Mouse (Mus musculus) cerebellum, adult 2 months (tissue): ENCODE measurements at regions not wholly inside any gene's neighbourhood (a gene's known extent, or its start where the extent isn't known, plus 50 kb on each side); places are given as distances from the start of the nearest gene placed in this dataset.

Experiments used
- DNase-seq, 2 experiments: peaks; one replicate each; pipeline ENCODE4 v3.0.0; 2021
- H3K27ac ChIP-seq: fragments of 200-500 bp; 2 replicates; pipeline ENCODE4 v1.5.1; 2012; ENCODE audit warnings: low read length, control low read depth, inconsistent platforms; ENCODE audit not compliant: insufficient read depth
- H3K27me3 ChIP-seq: fragments of 200-500 bp; 2 replicates; pipeline ENCODE4 v1.6.1; 2012; ENCODE audit warnings: inconsistent platforms, mild to moderate bottlenecking, low read length, moderate library complexity; ENCODE audit not compliant: control insufficient read depth, insufficient read depth
- H3K4me1 ChIP-seq: fragments of 200-500 bp; 2 replicates; pipeline ENCODE4 v1.6.1; 2011; ENCODE audit warnings: low read length; ENCODE audit not compliant: control insufficient read depth, insufficient read depth
- H3K4me3 ChIP-seq: fragments of 200-500 bp; replicated peaks from 2 replicates; pipeline ENCODE3; 2011; ENCODE audit warnings: mild to moderate bottlenecking, low read depth, low read length, control low read depth; ENCODE audit not compliant: insufficient read depth
- CTCF ChIP-seq: fragments of 200-500 bp; IDR thresholded peaks from 2 replicates; pipeline ENCODE4 v1.5.1; 2011; ENCODE audit warnings: low read depth, mild to moderate bottlenecking, control low read depth, low read length, moderate library complexity, borderline replicate concordance; ENCODE audit not compliant: insufficient read depth
- POLR2A ChIP-seq: fragments of 200-500 bp; IDR thresholded peaks from 2 replicates; pipeline ENCODE4 v1.6.1; 2011; ENCODE audit warnings: low read length, control low read depth, borderline replicate concordance; ENCODE audit not compliant: insufficient read depth
- WGBS: fragments of 180-500 bp; shearing (Covaris S2); methylation state at CpG from one replicate; pipeline ENCODE4 v1.1.7; 2018; 5-methylcytosine and 5-hydroxymethylcytosine counted together

DNA sequence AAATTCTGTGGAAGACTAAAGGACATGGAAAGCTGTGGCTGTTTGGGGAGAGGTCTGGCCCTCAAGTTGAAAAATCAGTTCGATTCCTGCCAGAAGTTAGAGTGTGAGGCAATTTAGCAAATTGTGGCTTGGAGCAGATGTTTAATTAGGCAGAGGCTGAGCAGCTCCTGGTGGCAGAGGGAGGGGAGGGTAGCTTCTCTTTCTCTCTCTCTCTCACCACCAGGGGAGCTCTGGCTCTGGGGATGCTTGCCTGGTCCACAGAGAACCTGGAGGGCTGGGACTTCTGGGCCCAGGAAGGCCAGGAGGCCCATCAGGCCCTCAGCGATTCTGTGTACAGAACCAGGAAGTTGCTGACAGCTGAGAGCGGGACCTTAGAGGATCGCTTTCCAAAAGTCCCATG, 151.5 kb upstream of the Rbfox1 start:
- TF ChIP-seq CTCF (no peak), POLR2A (no peak)
- WGBS: 82% methylated on average over 4 of the region's 4 CpGs
- Histone ChIP-seq H3K27ac (no peak overlapping the region), H3K27me3 (no peaks in the 10 kb centered on the region), H3K4me1 (no peaks in the 10 kb centered on the region), H3K4me3 (no peak overlapping the region)
- no peak for DNase-seq

DNA sequence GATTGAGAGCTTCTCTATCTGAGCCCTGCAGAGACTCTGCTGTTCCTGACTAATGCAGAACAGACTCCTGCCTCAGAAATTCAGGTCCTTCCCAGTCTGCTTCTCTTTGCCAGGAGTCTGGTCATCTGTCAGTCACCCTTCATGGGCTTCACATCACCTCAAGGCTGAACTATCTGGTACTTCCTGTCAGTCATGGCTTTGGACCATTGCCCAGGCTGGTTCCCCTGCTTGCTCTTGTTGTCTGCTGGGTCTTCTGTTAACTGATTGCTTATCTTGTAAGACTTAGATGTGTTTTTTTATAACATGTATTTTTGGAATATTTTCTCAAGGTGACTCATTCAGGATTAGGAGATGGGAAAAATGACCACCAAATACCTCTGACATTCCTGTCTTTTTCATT, 162.6 kb upstream of the Rbfox1 start:
- no peak overlapping the region for H3K27ac ChIP-seq
- no peak for DNase-seq
- no peaks in the 10 kb centered on the region for H3K4me1 ChIP-seq
- no peak overlapping the region for H3K4me3 ChIP-seq
- TF ChIP-seq POLR2A (no peak), CTCF (no peak)
- H3K27me3 ChIP-seq: no peaks in the 10 kb centered on the region

DNA sequence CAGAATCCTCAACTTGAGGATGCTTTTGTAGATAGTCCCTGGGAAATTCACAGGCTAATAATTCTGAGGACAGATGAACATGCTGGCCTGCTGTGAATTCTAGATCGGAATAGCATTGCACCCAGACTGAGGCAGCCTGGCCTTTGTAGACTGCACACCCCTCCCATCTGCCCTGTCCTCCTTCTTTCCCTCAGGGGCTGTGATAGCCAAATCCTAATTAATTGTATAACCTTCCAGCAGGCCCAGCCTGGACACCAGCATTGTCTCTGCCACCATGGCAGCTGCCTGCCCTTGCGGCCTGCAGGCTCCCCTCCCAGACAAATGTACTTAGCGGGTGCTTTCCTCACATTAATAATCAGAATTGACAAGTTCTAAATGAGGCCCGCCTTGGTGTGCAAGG, 171.7 kb upstream of the Rbfox1 start:
- WGBS: 61% methylated on average over 4 of the region's 4 CpGs
- peak; percentile 15 to 53 for DNase-seq

DNA sequence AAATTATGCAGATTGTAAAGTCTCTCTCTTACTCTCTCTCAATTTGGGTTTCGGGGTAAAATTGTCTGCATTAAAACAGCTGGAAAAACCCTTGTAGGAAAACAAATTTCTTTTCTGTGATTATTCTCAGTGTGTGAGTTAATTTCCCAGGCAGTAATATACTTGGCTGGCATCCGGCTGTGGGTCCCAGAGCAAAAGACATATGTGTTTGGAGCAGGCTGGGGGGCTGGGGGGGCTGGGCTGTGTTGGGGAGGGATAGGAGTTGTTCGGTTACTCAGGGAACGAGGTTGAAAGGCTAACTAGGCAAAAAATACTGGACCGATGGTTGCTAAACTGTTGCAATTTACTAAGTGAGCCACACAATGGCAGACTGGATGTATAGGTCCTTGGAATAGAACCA, 175.3 kb upstream of the Rbfox1 start:
- no peak for DNase-seq
- WGBS: 59% methylated on average over 5 of the region's 5 CpGs
- TF ChIP-seq CTCF: no peak
- no peak for TF ChIP-seq POLR2A
- Histone ChIP-seq H3K27ac (no peak overlapping the region), H3K4me3 (no peak overlapping the region), H3K27me3 (no peaks in the 10 kb centered on the region; the same call in 1 of the 2 replicates), H3K4me1 (no peaks in the 10 kb centered on the region)

More for the DNA sequence above, 171.7 kb upstream of the Rbfox1 start:
- TF ChIP-seq POLR2A: no peak
- Histone ChIP-seq H3K27me3 (no peaks in the 10 kb centered on the region; the same call in 1 of the 2 replicates), H3K4me1 (no peaks in the 10 kb centered on the region), H3K4me3 (no peak overlapping the region), H3K27ac (no peak overlapping the region)

DNA sequence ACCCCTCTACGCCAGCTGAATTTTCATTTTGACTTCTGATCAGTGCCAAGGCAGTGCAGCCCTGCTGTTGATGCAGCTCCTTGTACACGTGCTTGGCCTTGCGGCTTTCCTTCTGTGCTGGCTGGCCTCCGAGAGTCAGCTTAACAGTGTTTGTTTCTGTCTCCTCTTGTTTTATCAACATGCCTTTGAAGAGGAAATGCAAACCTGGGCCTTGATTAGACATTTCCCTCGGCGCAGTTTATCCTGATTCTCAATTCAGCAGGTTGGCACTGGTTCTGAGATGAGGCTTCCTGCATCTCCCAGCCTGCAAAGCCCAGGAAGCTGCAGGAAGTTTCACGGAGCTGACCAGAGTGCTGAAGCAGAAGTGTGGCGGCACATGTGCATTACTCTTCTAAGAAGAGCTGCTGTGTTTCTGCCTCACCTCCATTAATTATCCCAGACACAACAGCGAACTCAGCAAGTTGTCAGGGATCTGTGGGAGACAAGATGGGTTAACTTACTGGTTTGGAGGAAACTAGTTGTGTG, 184.4 kb upstream of the Rbfox1 start:
- WGBS: 44% methylated on average over 9 of the region's 9 CpGs
- Histone ChIP-seq H3K4me3 (no peak overlapping the region), H3K4me1 (no peaks in the 10 kb centered on the region), H3K27me3 (no peaks in the 10 kb centered on the region; the same call in 1 of the 2 replicates), H3K27ac (no peak overlapping the region)
- no peak for DNase-seq
- TF ChIP-seq CTCF (no peak), POLR2A (no peak)

DNA sequence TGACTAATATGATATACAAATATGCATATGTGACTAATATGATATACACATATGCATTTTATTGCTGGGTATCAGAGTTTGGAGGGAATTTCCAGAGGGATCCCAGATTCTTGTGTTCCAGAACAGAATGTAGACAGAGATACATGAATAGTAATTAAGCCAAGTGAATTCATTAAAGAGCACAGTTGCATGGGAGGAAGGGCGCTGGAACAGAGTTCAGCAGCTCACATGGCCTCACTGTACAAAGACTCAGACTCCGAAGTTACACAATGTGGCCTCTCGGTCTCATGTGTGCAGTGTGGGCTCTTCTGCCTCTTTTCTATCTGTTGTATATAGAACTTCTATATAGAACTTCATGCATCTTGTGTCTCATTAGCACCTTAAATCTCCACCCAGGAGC, 196.8 kb upstream of the Rbfox1 start:
- DNase-seq: no peak
- Histone ChIP-seq H3K27me3 (no peaks in the 10 kb centered on the region), H3K4me3 (no peak overlapping the region), H3K27ac (no peak overlapping the region), H3K4me1 (no peaks in the 10 kb centered on the region)
- WGBS: 78% methylated on average over 3 of the region's 3 CpGs
- TF ChIP-seq POLR2A: no peak
- no peak for TF ChIP-seq CTCF

DNA sequence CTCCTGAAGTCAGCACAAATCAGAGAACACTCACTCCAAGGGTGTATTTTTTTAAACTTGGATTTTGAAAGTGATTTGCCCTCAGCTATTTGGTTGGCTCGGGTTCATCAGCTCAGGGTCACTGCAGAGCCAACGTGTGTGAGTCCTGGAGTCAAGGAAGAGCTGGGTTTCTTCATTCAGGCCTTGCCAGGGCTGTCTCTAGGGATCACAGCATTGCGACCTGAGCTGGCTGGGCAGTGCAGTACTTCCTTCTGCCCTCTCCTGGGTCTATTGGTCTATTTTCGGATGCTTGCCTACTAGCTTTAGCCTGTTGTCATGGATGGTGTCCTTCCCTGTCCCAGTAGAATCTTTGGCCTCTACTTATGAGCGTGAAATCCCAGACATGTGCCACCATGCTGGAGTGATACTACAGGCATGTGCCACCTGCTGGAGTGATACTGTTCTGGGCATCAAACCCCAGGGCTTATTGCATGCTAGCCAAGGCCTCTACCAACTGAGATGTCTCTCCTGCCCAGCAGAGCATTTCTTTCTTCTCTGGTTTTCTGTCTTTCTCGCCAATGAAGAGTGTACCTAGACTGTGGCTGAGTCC, 211.7 kb upstream of the Rbfox1 start:
- Histone ChIP-seq H3K27me3 (no peaks in the 10 kb centered on the region), H3K4me3 (no peak overlapping the region), H3K27ac (no peak overlapping the region), H3K4me1 (peaks cover 4% of the 10 kb centered on the region)
- peak; percentile 13 to 18 for DNase-seq
- WGBS: 36% methylated on average over 6 of the region's 6 CpGs
- TF ChIP-seq CTCF (no peak), POLR2A (no peak)

DNA sequence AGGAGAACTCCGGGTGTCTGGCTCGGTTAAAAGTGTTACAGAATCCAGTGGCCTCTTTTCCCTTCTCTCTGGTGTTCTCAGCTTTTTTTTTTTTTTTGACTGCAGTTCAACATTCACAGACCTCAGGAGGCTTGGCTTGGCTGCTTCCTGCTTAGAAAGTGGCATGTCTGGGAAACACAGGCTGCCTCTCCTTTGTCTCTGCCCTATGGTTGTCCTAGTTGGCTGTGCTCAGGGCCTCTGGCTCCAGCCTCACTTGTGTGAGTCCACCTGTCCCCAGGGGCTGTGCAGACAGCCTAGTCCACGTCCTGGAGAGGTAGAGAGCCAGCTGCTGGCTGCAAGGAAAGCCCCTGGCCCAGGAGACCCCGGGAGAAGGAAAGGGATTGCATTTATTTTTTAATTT, 212.3 kb upstream of the Rbfox1 start:
- peaks cover 4% of the 10 kb centered on the region for H3K4me1 ChIP-seq
- H3K27me3 ChIP-seq: no peaks in the 10 kb centered on the region
- no peak overlapping the region for H3K27ac ChIP-seq
- no peak for TF ChIP-seq CTCF
- WGBS: 10% methylated on average over 4 of the region's 4 CpGs
- H3K4me3 ChIP-seq: no peak overlapping the region
- peak; percentile 47 to 67 for DNase-seq
